Mouse (Mus musculus): Measurements from ENCODE around the gene Capzb. TPM values are rescaled to one million over a fixed set of nuclear protein-coding genes. Genes with fewer than 3 reads are reported as not detected.

The Capzb gene
- total and polyA plus RNA-seq, 2 experiments, result 51.4 to 52.6 TPM

- no peak for DNase-seq (ENCODE audit: extremely low read depth, low read depth, low spot score)
- H3K36me3 ChIP-seq (ENCODE audit: control insufficient read depth, insufficient read depth, low read length), result no peaks in the 10 kb centered on the region
- WGBS, result 90% methylated on average over 16 of the region's 16 CpGs
These were observed 98.4 kb downstream of the Capzb start for GRCm38 (mm10) chr4:139291099-139291498.

GRCm38 (mm10) chr4:139292038-139292437 lies 99.3 kb downstream of the Capzb start:
- no peak for DNase-seq (ENCODE audit: extremely low read depth, low read depth, low spot score)
- H3K4me3 ChIP-seq (ENCODE audit: insufficient read depth, low read depth, low read length), result no peak overlapping the region
- H3K27ac ChIP-seq (replicated peaks; ENCODE audit: insufficient read depth, low read depth, low read length), result no peak overlapping the region
- no peak for TF ChIP-seq POLR2A (IDR thresholded peaks at IDR 0.05; ENCODE audit: extremely low read depth, insufficient read depth, low read length)
- TF ChIP-seq CTCF (IDR thresholded peaks at IDR 0.05; ENCODE audit: low read depth, low read length), result no peak
- H3K79me2 ChIP-seq (ENCODE audit: control insufficient read depth, insufficient read depth, low read length), result no peaks in the 10 kb centered on the region
- H3K4me1 ChIP-seq (ENCODE audit: control insufficient read depth, insufficient read depth, low read length), result no peaks in the 10 kb centered on the region
- H3K27me3 ChIP-seq (ENCODE audit: control insufficient read depth, insufficient read depth, low read length), result no peaks in the 10 kb centered on the region
- no peak overlapping the region for H3K9ac ChIP-seq (ENCODE audit: low read depth, low read length)
- no peaks in the 10 kb centered on the region for H3K36me3 ChIP-seq (ENCODE audit: control insufficient read depth, insufficient read depth, low read length)
- 94% methylated on average over 5 of the region's 5 CpGs for WGBS

More at GRCm38 (mm10) chr4:139291099-139291498, 98.4 kb downstream of the Capzb start:
- TF ChIP-seq CTCF (IDR thresholded peaks at IDR 0.05; ENCODE audit: low read depth, low read length) (no peak), POLR2A (IDR thresholded peaks at IDR 0.05; ENCODE audit: extremely low read depth, insufficient read depth, low read length) (no peak)
- Histone ChIP-seq H3K4me3 (ENCODE audit: insufficient read depth, low read depth, low read length) (no peak overlapping the region), H3K9ac (ENCODE audit: low read depth, low read length) (no peak overlapping the region), H3K4me1 (ENCODE audit: control insufficient read depth, insufficient read depth, low read length) (no peaks in the 10 kb centered on the region), H3K27ac (replicated peaks; ENCODE audit: insufficient read depth, low read depth, low read length) (no peak overlapping the region), H3K27me3 (ENCODE audit: control insufficient read depth, insufficient read depth, low read length) (no peaks in the 10 kb centered on the region), H3K79me2 (ENCODE audit: control insufficient read depth, insufficient read depth, low read length) (no peaks in the 10 kb centered on the region)

DNA sequence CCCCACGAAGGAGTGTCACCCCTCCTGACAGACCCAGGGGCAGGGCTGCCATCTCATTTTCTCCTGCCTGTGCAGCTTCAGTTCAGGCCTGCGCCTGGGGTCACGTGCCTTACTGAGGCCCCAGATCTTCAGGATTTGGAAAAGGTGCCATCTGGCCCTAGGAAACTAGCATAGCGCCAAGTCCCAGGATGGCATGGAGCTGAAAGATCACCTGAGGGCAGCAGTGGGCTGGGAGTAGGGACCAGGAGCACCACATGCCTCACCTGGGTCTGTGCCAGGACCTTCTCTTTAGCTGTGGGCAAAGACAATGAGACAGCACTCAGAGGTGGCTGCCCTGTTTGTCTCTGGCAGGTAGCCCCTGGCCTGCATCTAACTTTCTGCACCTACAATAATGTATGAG lies 104.9 kb downstream of the Capzb start:
- WGBS, result 33% methylated on average over 4 of the region's 4 CpGs
- Histone ChIP-seq H3K36me3 (ENCODE audit: control insufficient read depth, insufficient read depth, low read length) (no peaks in the 10 kb centered on the region; the same call in 1 of the 2 replicates), H3K27me3 (ENCODE audit: control insufficient read depth, insufficient read depth, low read length) (no peaks in the 10 kb centered on the region), H3K79me2 (ENCODE audit: control insufficient read depth, insufficient read depth, low read length) (no peaks in the 10 kb centered on the region), H3K9ac (ENCODE audit: low read depth, low read length) (no peak overlapping the region), H3K27ac (replicated peaks; ENCODE audit: insufficient read depth, low read depth, low read length) (peak overlapping the region; percentile 92), H3K4me1 (ENCODE audit: control insufficient read depth, insufficient read depth, low read length) (peaks cover 25% of the 10 kb centered on the region), H3K4me3 (ENCODE audit: insufficient read depth, low read depth, low read length) (no peak overlapping the region)
- peak; percentile 91 for DNase-seq (ENCODE audit: extremely low read depth, low read depth, low spot score)
- TF ChIP-seq CTCF (IDR thresholded peaks at IDR 0.05; ENCODE audit: low read depth, low read length) (peak; percentile 59), POLR2A (IDR thresholded peaks at IDR 0.05; ENCODE audit: extremely low read depth, insufficient read depth, low read length) (no peak)

GRCm38 (mm10) chr4:139298671-139299366 lies 106.1 kb downstream of the Capzb start:
- H3K27ac ChIP-seq (replicated peaks; ENCODE audit: insufficient read depth, low read depth, low read length), result peak overlapping the region; percentile 92
- peak overlapping the region; percentile 62 for H3K9ac ChIP-seq (ENCODE audit: low read depth, low read length)
- no peaks in the 10 kb centered on the region for H3K27me3 ChIP-seq (ENCODE audit: control insufficient read depth, insufficient read depth, low read length)
- no peaks in the 10 kb centered on the region; the same call in 1 of the 2 replicates for H3K36me3 ChIP-seq (ENCODE audit: control insufficient read depth, insufficient read depth, low read length)
- peak overlapping the region; percentile 9; the same call in 1 of the 2 replicates for H3K4me3 ChIP-seq (ENCODE audit: insufficient read depth, low read depth, low read length)
- peaks cover 25% of the 10 kb centered on the region for H3K4me1 ChIP-seq (ENCODE audit: control insufficient read depth, insufficient read depth, low read length)
- TF ChIP-seq POLR2A (IDR thresholded peaks at IDR 0.05; ENCODE audit: extremely low read depth, insufficient read depth, low read length), result no peak
- TF ChIP-seq CTCF (IDR thresholded peaks at IDR 0.05; ENCODE audit: low read depth, low read length), result no peak
- H3K79me2 ChIP-seq (ENCODE audit: control insufficient read depth, insufficient read depth, low read length), result no peaks in the 10 kb centered on the region
- peak; percentile 96 for DNase-seq (ENCODE audit: extremely low read depth, low read depth, low spot score)
- WGBS, result 22% methylated on average over 12 of the region's 12 CpGs

DNA sequence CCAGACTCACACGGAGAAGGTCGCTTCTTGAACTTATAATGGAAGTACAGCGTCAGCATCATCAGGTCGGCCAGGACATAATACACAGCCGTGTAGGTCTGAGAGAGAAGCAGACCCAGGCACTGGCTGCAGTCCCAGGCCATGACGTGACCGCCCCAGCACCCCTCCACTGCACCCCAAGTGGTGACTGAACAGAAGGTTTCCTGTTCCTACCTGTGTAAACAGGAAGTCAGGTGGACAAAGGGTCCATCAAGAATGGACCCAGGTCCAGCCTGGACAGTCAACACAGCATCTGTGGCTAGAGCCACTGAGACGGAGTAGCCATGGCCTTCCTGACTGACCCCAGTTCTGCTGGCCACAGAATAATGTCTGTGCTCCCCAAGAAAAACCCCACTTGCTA lies 109.1 kb downstream of the Capzb start:
- H3K27ac ChIP-seq (replicated peaks; ENCODE audit: insufficient read depth, low read depth, low read length), result no peak overlapping the region
- no peaks in the 10 kb centered on the region for H3K27me3 ChIP-seq (ENCODE audit: control insufficient read depth, insufficient read depth, low read length)
- no peaks in the 10 kb centered on the region; the same call in 1 of the 2 replicates for H3K36me3 ChIP-seq (ENCODE audit: control insufficient read depth, insufficient read depth, low read length)
- DNase-seq (ENCODE audit: extremely low read depth, low read depth, low spot score), result peak; percentile 69
- H3K9ac ChIP-seq (ENCODE audit: low read depth, low read length), result no peak overlapping the region
- H3K79me2 ChIP-seq (ENCODE audit: control insufficient read depth, insufficient read depth, low read length), result no peaks in the 10 kb centered on the region
- peaks cover 25% of the 10 kb centered on the region for H3K4me1 ChIP-seq (ENCODE audit: control insufficient read depth, insufficient read depth, low read length)
- WGBS, result 53% methylated on average over 8 of the region's 8 CpGs
- TF ChIP-seq CTCF (IDR thresholded peaks at IDR 0.05; ENCODE audit: low read depth, low read length) (peak; percentile 27; the same call in 1 of the 2 replicates), POLR2A (IDR thresholded peaks at IDR 0.05; ENCODE audit: extremely low read depth, insufficient read depth, low read length) (no peak)
- H3K4me3 ChIP-seq (ENCODE audit: insufficient read depth, low read depth, low read length), result no peak overlapping the region

DNA sequence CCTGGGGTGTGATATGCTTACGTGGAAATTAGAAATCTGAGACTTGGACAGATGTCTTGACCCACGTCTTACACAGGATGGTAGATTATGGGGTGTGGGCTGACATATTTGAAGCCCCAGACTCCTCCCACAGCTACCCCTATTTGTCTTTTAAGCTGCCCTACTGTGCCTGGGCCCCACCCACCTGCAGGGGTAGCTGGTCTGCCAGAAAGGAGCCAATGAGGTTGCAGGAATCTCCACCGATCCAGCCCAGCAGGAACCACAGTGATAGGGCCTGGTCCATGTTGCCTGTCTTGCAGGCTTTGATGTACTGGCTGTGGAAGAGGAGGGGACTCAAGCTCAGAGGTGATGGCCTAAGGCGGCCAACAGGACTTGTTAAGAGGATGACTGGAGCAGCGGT lies 109.5 kb downstream of the Capzb start:
- H3K4me3 ChIP-seq (ENCODE audit: insufficient read depth, low read depth, low read length), result no peak overlapping the region
- TF ChIP-seq CTCF (IDR thresholded peaks at IDR 0.05; ENCODE audit: low read depth, low read length), result no peak
- no peak for TF ChIP-seq POLR2A (IDR thresholded peaks at IDR 0.05; ENCODE audit: extremely low read depth, insufficient read depth, low read length)
- H3K36me3 ChIP-seq (ENCODE audit: control insufficient read depth, insufficient read depth, low read length), result no peaks in the 10 kb centered on the region; the same call in 1 of the 2 replicates
- WGBS, result 85% methylated on average over 5 of the region's 5 CpGs
- H3K4me1 ChIP-seq (ENCODE audit: control insufficient read depth, insufficient read depth, low read length), result peaks cover 25% of the 10 kb centered on the region
- no peak overlapping the region for H3K9ac ChIP-seq (ENCODE audit: low read depth, low read length)
- H3K27ac ChIP-seq (replicated peaks; ENCODE audit: insufficient read depth, low read depth, low read length), result no peak overlapping the region
- H3K79me2 ChIP-seq (ENCODE audit: control insufficient read depth, insufficient read depth, low read length), result no peaks in the 10 kb centered on the region
- DNase-seq (ENCODE audit: extremely low read depth, low read depth, low spot score), result no peak
- no peaks in the 10 kb centered on the region for H3K27me3 ChIP-seq (ENCODE audit: control insufficient read depth, insufficient read depth, low read length)
